Mouse (Mus musculus) layer of hippocampus, adult 9-11 months (tissue): ENCODE measurements around the gene Cdk15.

ENCODE experiments used
- DNase-seq: peaks from one replicate; pipeline ENCODE4 v3.0.0; 2022

Gene Cdk15

GRCm38 (mm10) chr1:59382516-59382915 is 125.8 kb downstream of the Cdk15 start:
- DNase-seq: no peak

GRCm38 (mm10) chr1:59383049-59383610 is 126.4 kb downstream of the Cdk15 start:
- no peak for DNase-seq

- no peak for DNase-seq
These were observed 127.7 kb downstream of the Cdk15 start for GRCm38 (mm10) chr1:59384400-59384799.

GRCm38 (mm10) chr1:59385641-59386040 is 128.9 kb downstream of the Cdk15 start:
- DNase-seq: no peak

- DNase-seq: no peak
These were observed 131.0 kb downstream of the Cdk15 start for GRCm38 (mm10) chr1:59387542-59388314.

GRCm38 (mm10) chr1:59389181-59389580 is 132.5 kb downstream of the Cdk15 start:
- no peak for DNase-seq

- no peak for DNase-seq
These were observed 135.0 kb downstream of the Cdk15 start for GRCm38 (mm10) chr1:59391736-59392135.

GRCm38 (mm10) chr1:59394072-59394471 is 137.4 kb downstream of the Cdk15 start:
- no peak for DNase-seq

- DNase-seq: no peak
These were observed 137.9 kb downstream of the Cdk15 start for GRCm38 (mm10) chr1:59394616-59395015.

- no peak for DNase-seq
These were observed 139.3 kb downstream of the Cdk15 start for GRCm38 (mm10) chr1:59395992-59396391.

- DNase-seq: no peak
These were observed 143.0 kb downstream of the Cdk15 start for GRCm38 (mm10) chr1:59399554-59400325.

GRCm38 (mm10) chr1:59401253-59401652 is 144.5 kb downstream of the Cdk15 start:
- no peak for DNase-seq
